Mouse (Mus musculus) stomach, postnatal 0 days (tissue): ENCODE results near the gene Emc8.

Experiments used
- CTCF ChIP-seq: IDR thresholded peaks from 2 replicates; pipeline ENCODE4 v1.5.1; 2016; ENCODE audit warnings: antibody characterized with exemption, low read depth, mild to moderate bottlenecking, moderate library complexity
- EP300 ChIP-seq: optimal IDR thresholded peaks from 2 replicates; pipeline ENCODE3; 2016; ENCODE audit warnings: antibody characterized with exemption

- TF ChIP-seq CTCF (no peak), EP300 (no peak)
Observed at GRCm38 (mm10) chr8:120632969-120633664, 35.3 kb downstream of the Emc8 start.
